Mouse (Mus musculus) ES-E14 (cell line): ENCODE data around the gene Nup133.

Source experiments
- CHD2 ChIP-seq: IDR thresholded peaks from 2 replicates; pipeline ENCODE4 v1.6.1; 2014; ENCODE audit warnings: mild to moderate bottlenecking, low read depth, low read length, inconsistent platforms
- HCFC1 ChIP-seq: IDR thresholded peaks from 2 replicates; pipeline ENCODE4 v1.6.1; 2012; ENCODE audit warnings: low read length, inconsistent platforms, borderline replicate concordance; ENCODE audit not compliant: insufficient read depth
- MAFK ChIP-seq: IDR thresholded peaks from 2 replicates; pipeline ENCODE4 v1.6.1; 2014; ENCODE audit warnings: mild to moderate bottlenecking, low read depth, low read length, inconsistent platforms; ENCODE audit not compliant: insufficient read depth
- ZC3H11A ChIP-seq: IDR thresholded peaks from 2 replicates; pipeline ENCODE4 v1.6.1; 2012; ENCODE audit warnings: low read depth, mild to moderate bottlenecking, inconsistent platforms, low read length, borderline replicate concordance
- ZNF384 ChIP-seq: IDR thresholded peaks from 2 replicates; pipeline ENCODE4 v1.6.1; 2012; ENCODE audit warnings: low read depth, low read length, inconsistent platforms

DNA sequence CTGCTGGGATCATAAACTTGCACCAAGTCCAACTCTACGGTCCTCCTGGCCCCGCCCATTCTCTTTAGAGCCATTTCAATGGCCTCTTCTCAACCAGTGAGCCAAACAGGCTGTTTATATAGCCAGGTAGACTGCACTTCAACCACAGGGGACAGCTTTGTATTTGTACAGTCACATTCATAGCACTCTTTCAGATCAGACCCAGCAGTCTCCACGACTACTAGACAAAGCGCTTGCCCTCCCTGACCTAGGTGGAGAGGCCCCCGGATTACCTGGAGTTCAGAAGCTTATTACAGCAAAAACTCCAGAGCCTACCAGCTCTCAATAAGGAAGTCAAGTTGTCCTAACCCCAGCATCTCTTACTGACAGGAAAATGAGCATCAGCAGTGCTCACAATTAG is 44.5 kb upstream of the Nup133 start:
- TF ChIP-seq HCFC1 (no peak), ZNF384 (no peak), MAFK (no peak), ZC3H11A (no peak), CHD2 (no peak)
